ENCODE assay signal across 8 mouse cellular contexts in the genomic region with DNA sequence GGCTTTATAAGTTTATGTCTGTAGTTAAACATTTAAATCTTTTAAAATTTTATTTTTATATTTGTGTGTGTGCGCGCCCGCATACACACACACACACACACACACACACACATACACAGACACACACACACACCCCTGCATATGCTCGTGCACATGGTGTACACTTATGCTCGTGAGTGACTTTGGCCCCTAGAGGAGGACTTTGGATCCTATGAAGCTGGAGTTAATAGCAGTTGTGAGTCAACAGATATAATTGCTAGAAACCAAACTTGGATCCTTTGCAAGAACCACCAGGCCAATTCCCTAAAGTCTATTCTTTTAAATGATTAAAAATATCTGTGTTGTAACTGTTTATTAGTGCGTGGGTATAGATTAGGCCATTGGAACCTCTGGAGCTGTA. TPM values are rescaled to one million over a fixed set of nuclear protein-coding genes. Genes with fewer than 3 reads are reported as not detected.
DNase-seq lines count a peak whose midpoint lies in the region; ATAC-seq lines count a peak whose summit lies in the region.
"Had no signal": no experiment of that assay in that cellular context is flagged by ENCODE, and none has a peak within 500 bp of the region (broad histone marks: within the 10 kb centered on the region; RNA-seq: fewer than 3 reads in every experiment).

No protein-coding gene starts in this region.

- no peak overlapping the region for H3K4me2 ChIP-seq in limb, embryonic 12.5 days
- no peak overlapping the region for H3K4me2 ChIP-seq in forebrain, embryonic 12.5 days
- no peak overlapping the region for H3K4me2 ChIP-seq in hindbrain, embryonic 14.5 days (replicated peaks)
- no peak overlapping the region for H3K4me2 ChIP-seq in neural tube, embryonic 15.5 days

- H3K27me3 ChIP-seq in limb, embryonic 12.5 days = no peaks in the 10 kb centered on the region
- H3K27me3 ChIP-seq in limb, embryonic 10.5 days (ENCODE audit: low read depth, poor library complexity, severe bottlenecking) = no peaks in the 10 kb centered on the region
- H3K27me3 ChIP-seq in forebrain, embryonic 12.5 days = no peaks in the 10 kb centered on the region
- no peaks in the 10 kb centered on the region for H3K27me3 ChIP-seq in hindbrain, embryonic 14.5 days (ENCODE audit: control insufficient read depth, insufficient read depth, low read length)
- H3K27me3 ChIP-seq in neural tube, embryonic 15.5 days (replicated peaks) = no peaks in the 10 kb centered on the region

- no peak overlapping the region for H3K4me3 ChIP-seq in limb, embryonic 12.5 days (replicated peaks)
- H3K4me3 ChIP-seq in limb, embryonic 10.5 days = no peak overlapping the region
- H3K4me3 ChIP-seq in forebrain, embryonic 12.5 days (replicated peaks) = no peak overlapping the region
- H3K4me3 ChIP-seq in hindbrain, embryonic 14.5 days (replicated peaks; ENCODE audit: low read length) = no peak overlapping the region
- H3K4me3 ChIP-seq in neural tube, embryonic 15.5 days (replicated peaks) = no peak overlapping the region

- ATAC-seq in limb, embryonic 12.5 days (ENCODE audit: insufficient number of reproducible peaks, insufficient read depth, low FRiP score, low TSS enrichment, low read depth) = no peak
- ATAC-seq in forebrain, embryonic 12.5 days (ENCODE audit: low FRiP score) = no peak
- no peak for ATAC-seq in hindbrain, embryonic 14.5 days (ENCODE audit: low FRiP score)
- ATAC-seq in neural tube, embryonic 15.5 days (ENCODE audit: low FRiP score) = peak; percentile 59; the same call in 1 of the 2 replicates

- H3K9ac ChIP-seq in limb, embryonic 12.5 days (replicated peaks) = no peak overlapping the region
- no peak overlapping the region for H3K9ac ChIP-seq in forebrain, embryonic 12.5 days
- no peak overlapping the region for H3K9ac ChIP-seq in hindbrain, embryonic 14.5 days
- H3K9ac ChIP-seq in neural tube, embryonic 15.5 days (replicated peaks) = no peak overlapping the region

- H3K36me3 ChIP-seq in limb, embryonic 12.5 days = no peaks in the 10 kb centered on the region
- no peaks in the 10 kb centered on the region for H3K36me3 ChIP-seq in limb, embryonic 10.5 days
- H3K36me3 ChIP-seq in forebrain, embryonic 12.5 days (replicated peaks) = no peaks in the 10 kb centered on the region
- no peaks in the 10 kb centered on the region for H3K36me3 ChIP-seq in hindbrain, embryonic 14.5 days (replicated peaks; ENCODE audit: control insufficient read depth, insufficient read depth)
- no peaks in the 10 kb centered on the region for H3K36me3 ChIP-seq in neural tube, embryonic 15.5 days

- DNase-seq in limb, embryonic 10.5 days (ENCODE audit: low spot score) = no peak
- DNase-seq in hindbrain, embryonic 14.5 days (ENCODE audit: low spot score) = peak; percentile 55
- no peak for DNase-seq in yolk sac, embryonic 10.5 days (ENCODE audit: low spot score)
- no peak for DNase-seq in spleen, postnatal 4 days (ENCODE audit: low spot score in 2 of 2)

- H3K9me3 ChIP-seq in limb, embryonic 12.5 days = no peaks in the 10 kb centered on the region
- no peaks in the 10 kb centered on the region for H3K9me3 ChIP-seq in limb, embryonic 10.5 days (replicated peaks)
- H3K9me3 ChIP-seq in forebrain, embryonic 12.5 days = no peaks in the 10 kb centered on the region
- no peaks in the 10 kb centered on the region for H3K9me3 ChIP-seq in hindbrain, embryonic 14.5 days (ENCODE audit: control insufficient read depth, low read length)
- H3K9me3 ChIP-seq in neural tube, embryonic 15.5 days (replicated peaks) = no peaks in the 10 kb centered on the region

- peak overlapping the region; percentile 31; the same call in 1 of the 2 replicates for H3K27ac ChIP-seq in limb, embryonic 12.5 days
- no peak overlapping the region for H3K27ac ChIP-seq in limb, embryonic 10.5 days
- peak overlapping the region; percentile 88 for H3K27ac ChIP-seq in forebrain, embryonic 12.5 days
- H3K27ac ChIP-seq in hindbrain, embryonic 14.5 days = peak overlapping the region; percentile 90
- H3K27ac ChIP-seq in neural tube, embryonic 15.5 days (replicated peaks) = peak overlapping the region; percentile 82
- H3K27ac ChIP-seq: macrophage had no signal

- 87% methylated on average over 6 of the region's 6 CpGs for WGBS in limb, embryonic 12.5 days
- WGBS in limb, embryonic 10.5 days = 94% methylated on average over 6 of the region's 6 CpGs
- WGBS in forebrain, embryonic 12.5 days = 77% methylated on average over 6 of the region's 6 CpGs
- WGBS in hindbrain, embryonic 14.5 days = 68% methylated on average over 6 of the region's 6 CpGs
- 71% methylated on average over 6 of the region's 6 CpGs for WGBS in neural tube, embryonic 15.5 days

- H3K4me1 ChIP-seq in limb, embryonic 12.5 days (replicated peaks) = peaks cover 18% of the 10 kb centered on the region; the same call in 1 of the 2 replicates
- peaks cover 5% of the 10 kb centered on the region; the same call in 1 of the 2 replicates for H3K4me1 ChIP-seq in limb, embryonic 10.5 days
- H3K4me1 ChIP-seq in forebrain, embryonic 12.5 days = peaks cover 27% of the 10 kb centered on the region
- H3K4me1 ChIP-seq in hindbrain, embryonic 14.5 days (replicated peaks; ENCODE audit: control insufficient read depth, insufficient read depth, low read length) = peaks cover 49% of the 10 kb centered on the region
- peaks cover 29% of the 10 kb centered on the region for H3K4me1 ChIP-seq in neural tube, embryonic 15.5 days

RNA-seq across cellular contexts. Expression of gene Atf7ip, which starts 42.8 kb away (rescaled TPM):
- 43.5 and 51.0 TPM in 2 replicates for polyA plus RNA-seq in limb, embryonic 12.5 days (2016; fragmentation: Nextera tagmentation; extraction: Ambion mirVana)
- polyA plus RNA-seq in limb, embryonic 10.5 days (2016; fragmentation: Nextera tagmentation; extraction: Ambion mirVana) = 40.0 and 49.9 TPM in 2 replicates
- 63.2 and 72.4 TPM in 2 replicates for polyA plus RNA-seq in forebrain, embryonic 12.5 days (2016; fragmentation: Nextera tagmentation; extraction: Ambion mirVana)
- polyA plus RNA-seq in hindbrain, embryonic 14.5 days (2014; fragmentation: Nextera tagmentation; extraction: Ambion mirVana) = 42.8 and 49.7 TPM in 2 replicates
- 33.5 and 36.0 TPM in 2 replicates for polyA plus RNA-seq in neural tube, embryonic 15.5 days (2015; fragmentation: Nextera tagmentation; extraction: Ambion mirVana)
